9 mouse cellular contexts compared by ENCODE assay signal in genomic region chr1:191513195-191513594, GRCm38 (mm10).
"Had no signal": no experiment of that assay in that cellular context is flagged by ENCODE, and none has a peak within 500 bp of the region (broad histone marks: within the 10 kb centered on the region; RNA-seq: fewer than 3 reads in every experiment).

No protein-coding gene starts in this region.

- DNase-seq: lung, adult 18-20 months; lung, embryonic 14.5 days; lung, postnatal 10 days; lung, postnatal 36 days; midbrain, embryonic 14.5 days; right cerebral cortex, postnatal 14 days; thymus, adult 2 months; thymus, postnatal 25 days; thymus, postnatal 4 days had no signal
